Mouse (Mus musculus): ENCODE measurements around the gene Cntn5.

Cntn5 gene

DNA sequence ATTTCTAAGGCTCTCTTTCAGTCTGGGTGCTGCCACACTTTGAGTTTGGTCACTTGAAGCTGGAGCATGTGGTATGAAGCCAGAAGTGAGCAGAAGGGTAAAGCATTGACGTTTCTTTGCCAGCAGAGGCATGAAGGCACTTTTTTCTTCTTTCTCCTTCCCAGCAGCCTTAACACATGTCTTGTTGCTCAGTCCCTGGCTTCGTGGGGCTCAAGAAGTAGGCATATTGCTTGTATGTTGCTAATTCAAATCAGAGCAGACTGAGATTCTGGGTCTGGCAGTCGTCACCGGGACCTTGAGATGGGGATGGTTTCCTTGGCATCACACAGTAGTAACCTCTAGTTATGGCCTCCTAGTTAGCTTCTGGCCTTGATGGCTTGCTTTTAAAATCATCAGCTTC lies 1228.5 kb downstream of the Cntn5 start:
- DNase-seq (ENCODE audit: low read depth), result no peak

DNA sequence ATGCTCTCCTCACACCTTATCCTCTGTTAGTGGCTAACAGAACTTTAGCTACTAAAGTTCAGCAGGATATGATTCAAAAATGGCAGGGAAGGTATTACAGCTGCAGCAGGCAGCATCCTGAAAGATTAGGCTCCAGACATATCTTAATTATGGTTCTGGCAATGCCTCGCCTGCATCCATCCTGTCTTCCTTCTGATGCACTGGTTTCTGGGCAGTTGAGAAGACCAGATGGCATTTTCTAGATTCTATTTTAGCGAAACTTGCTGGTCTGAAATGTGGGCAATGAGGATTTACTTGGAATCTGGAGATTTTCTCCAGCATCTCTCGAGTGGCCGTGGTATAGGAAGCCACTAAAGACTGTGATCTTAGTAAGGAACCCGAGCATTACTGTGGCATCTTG lies 1230.0 kb downstream of the Cntn5 start:
- DNase-seq (ENCODE audit: low read depth), result no peak

DNA sequence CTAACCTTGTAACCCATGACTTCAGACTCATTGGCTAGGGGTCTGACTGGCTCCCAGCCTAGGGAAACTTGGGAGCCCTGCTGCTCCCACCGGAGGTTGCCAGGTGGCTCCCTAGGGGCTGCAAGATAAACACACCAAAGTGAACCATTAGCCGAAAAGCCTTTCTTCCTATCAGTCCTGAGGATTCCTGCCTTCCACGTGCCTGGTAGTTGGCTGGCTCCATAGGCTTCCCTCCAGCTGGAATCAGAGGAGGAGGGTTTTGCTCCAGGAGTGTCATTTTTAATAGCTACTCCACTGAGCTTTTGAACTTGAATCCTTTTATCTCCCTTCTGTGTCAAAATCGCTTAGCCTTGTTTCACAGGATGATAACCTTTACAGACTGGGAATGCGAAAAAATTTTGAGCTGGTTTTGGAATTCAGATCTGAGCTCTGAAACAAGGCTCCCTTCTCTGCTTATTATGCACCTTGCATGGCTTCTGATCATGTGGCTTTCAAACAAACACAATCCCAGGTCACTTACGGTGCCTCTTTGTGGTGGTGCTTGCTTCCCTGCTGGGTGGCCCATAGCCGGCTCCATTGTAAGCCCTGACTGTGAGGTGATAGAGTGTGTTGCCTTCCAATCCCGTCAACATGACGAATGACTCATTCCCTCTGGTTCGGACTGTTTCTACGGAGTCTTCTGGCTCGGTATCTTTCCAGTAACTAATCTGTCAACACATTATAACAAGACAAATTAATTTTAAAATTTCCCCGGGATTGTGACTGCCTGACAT lies 1231.1 kb downstream of the Cntn5 start:
- no peak for DNase-seq (ENCODE audit: low read depth)

DNA sequence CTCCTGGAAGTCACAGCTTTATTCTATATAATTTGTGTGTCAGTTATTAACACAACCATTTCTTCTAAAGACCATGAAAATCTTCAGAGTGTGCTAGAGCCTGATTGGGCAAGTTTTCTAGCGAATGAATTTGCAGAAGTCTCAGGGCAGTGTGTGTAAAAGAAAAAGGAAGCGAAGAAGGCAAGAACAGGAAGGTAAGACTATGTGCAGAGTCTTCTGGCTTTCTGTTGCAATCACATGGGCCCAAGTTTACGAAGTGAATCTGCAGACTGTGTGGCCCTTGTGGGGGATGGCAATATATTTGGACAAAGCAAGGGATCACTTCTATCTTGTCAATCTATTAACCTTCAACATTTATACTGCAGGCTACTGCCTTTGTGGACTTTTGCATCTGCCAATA lies 1251.1 kb downstream of the Cntn5 start:
- no peak for DNase-seq (ENCODE audit: low read depth)

DNA sequence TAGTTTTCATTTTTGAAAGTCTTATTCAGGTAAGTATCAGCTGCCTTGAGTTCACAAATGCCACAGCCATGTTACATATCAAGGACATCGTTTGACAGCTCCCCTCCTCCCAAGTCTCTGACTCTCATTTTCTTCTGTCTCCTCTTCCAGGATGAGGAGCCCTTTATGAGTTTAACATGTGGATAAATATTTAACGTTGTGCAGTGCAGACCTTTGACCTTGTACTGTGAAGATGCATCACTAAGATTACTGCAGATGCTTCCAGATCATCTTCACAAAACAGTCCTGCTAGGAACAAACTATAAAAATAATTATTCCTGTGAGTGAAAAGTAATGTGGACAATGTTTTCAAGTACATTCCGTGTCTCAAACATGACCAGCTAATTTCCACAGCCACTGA lies 1257.2 kb downstream of the Cntn5 start:
- DNase-seq (ENCODE audit: low read depth), result no peak

DNA sequence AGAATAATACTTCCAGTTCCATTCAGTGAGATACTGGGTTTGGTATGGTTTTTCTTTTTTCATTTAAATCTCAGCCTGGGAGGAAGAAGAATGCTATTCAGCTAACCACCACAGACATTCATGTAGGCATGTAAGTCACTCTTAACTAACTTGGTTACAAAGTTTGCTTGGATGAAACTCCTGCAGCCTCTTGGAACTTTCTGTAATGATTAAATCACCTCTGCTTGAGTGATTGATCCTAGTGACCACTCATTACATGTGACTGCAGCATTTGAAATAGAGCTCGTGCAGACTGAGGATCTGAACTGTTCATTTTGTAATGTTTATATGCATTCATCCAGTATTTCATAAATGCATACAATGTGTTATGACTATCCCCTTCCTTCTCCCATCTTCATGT lies 1258.3 kb downstream of the Cntn5 start:
- DNase-seq (ENCODE audit: low read depth), result no peak

Data from induced T-regulatory cell, adult 2 months (primary cell).